Mouse (Mus musculus) thymus, adult 2 months (tissue): ENCODE measurements around the gene Dpy19l1. TPM values are rescaled to one million over a fixed set of nuclear protein-coding genes. Genes with fewer than 3 reads are reported as not detected.

Source experiments
- DNase-seq: peaks from one replicate; pipeline ENCODE4 v3.0.0; 2021
- H3K27ac ChIP-seq: fragments of 200-500 bp; 2 replicates; pipeline ENCODE4 v1.5.1; 2012; ENCODE audit warnings: low read length, control low read depth; ENCODE audit not compliant: control insufficient read depth, insufficient read depth
- H3K27me3 ChIP-seq: fragments of 200-500 bp; 2 replicates; pipeline ENCODE4 v1.6.1; 2012; ENCODE audit warnings: mild to moderate bottlenecking, low read length, moderate library complexity, mixed read lengths; ENCODE audit not compliant: control insufficient read depth, insufficient read depth
- H3K36me3 ChIP-seq: fragments of 200-500 bp; 2 replicates; pipeline ENCODE4 v1.6.1; 2012; ENCODE audit warnings: mild to moderate bottlenecking, low read length, moderate library complexity; ENCODE audit not compliant: control insufficient read depth, insufficient read depth
- H3K4me1 ChIP-seq: fragments of 200-500 bp; replicated peaks from 2 replicates; pipeline ENCODE4 v1.6.1; 2012; ENCODE audit warnings: low read length; ENCODE audit not compliant: control insufficient read depth, insufficient read depth
- H3K4me3 ChIP-seq: fragments of 200-500 bp; 2 replicates; pipeline ENCODE4 v1.5.1; 2012; ENCODE audit warnings: mild to moderate bottlenecking, low read length, control low read depth, moderate library complexity; ENCODE audit not compliant: control insufficient read depth, insufficient read depth
- CTCF ChIP-seq: fragments of 200-500 bp; IDR thresholded peaks from 2 replicates; pipeline ENCODE4 v1.5.1; 2012; ENCODE audit warnings: mild to moderate bottlenecking, control low read depth, low read length, moderate library complexity, borderline replicate concordance; ENCODE audit not compliant: control insufficient read depth, poor library complexity, insufficient read depth; ENCODE audit errors: extremely low read depth
- POLR2A ChIP-seq: fragments of 200-500 bp; IDR thresholded peaks from 2 replicates; pipeline ENCODE4 v1.6.1; 2012; ENCODE audit warnings: mild to moderate bottlenecking, low read length, control low read depth, moderate library complexity; ENCODE audit not compliant: control insufficient read depth, poor library complexity, insufficient read depth; ENCODE audit errors: extremely low read depth
- WGBS: fragments of 180-500 bp; shearing (Covaris S2); methylation state at CpG from one replicate; pipeline ENCODE4 v1.1.7; 2018; 5-methylcytosine and 5-hydroxymethylcytosine counted together
- polyA plus RNA-seq: library from polyadenylated mRNA; depleted of rRNA; stranded (reverse); fragments of >200 nt; gene quantifications from 2 replicates; pipeline ENCODE4 v1.2.3, GENCODE M21; 2012

Gene Dpy19l1
- polyA plus RNA-seq, 1 experiment: 9.9 TPM

DNA sequence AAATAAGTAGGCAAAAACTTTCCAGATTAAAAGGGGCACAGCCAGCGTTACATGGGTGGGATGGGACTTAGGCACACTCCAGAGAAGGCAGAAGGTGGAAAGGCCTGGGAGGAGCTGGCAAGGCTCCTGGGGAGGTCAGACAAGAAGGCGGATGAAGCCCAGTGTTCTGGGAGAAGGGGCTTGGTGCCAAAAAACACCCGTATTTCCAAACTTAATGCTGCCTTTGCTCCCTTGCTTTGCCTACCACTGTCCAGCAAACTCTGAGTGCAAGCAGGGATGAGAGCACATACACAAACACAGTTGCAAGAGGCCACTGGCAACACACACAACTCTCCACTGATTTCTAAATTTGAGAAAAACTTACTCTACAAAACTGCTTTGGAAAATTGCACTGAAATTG is 81.7 kb downstream of the Dpy19l1 start:
- no peaks in the 10 kb centered on the region for H3K36me3 ChIP-seq
- no peak for TF ChIP-seq CTCF
- TF ChIP-seq POLR2A: no peak
- WGBS: 96% methylated on average over 3 of the region's 3 CpGs
- no peaks in the 10 kb centered on the region for H3K4me1 ChIP-seq
- no peak overlapping the region for H3K4me3 ChIP-seq
- DNase-seq: no peak
- no peak overlapping the region for H3K27ac ChIP-seq
- no peaks in the 10 kb centered on the region for H3K27me3 ChIP-seq

DNA sequence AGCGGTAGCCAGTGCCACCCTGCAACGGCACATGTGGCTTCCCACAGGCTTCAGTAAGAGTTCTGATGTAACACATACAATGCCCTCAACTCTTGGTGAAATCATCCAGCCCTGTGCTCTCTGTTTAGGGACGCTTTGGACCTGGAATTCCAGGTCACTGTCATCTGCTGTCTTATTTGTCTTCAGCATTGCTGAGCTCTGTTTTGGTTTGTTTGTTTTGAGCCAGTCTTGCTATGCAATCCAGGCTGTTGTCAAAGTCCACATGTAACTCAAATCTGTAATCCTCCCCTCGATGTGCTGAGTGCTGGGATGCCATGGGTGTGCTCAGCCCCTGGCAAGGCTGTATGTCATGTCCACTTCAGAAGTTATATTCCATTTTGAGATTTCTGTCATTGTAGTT is 82.8 kb downstream of the Dpy19l1 start:
- no peak for TF ChIP-seq POLR2A
- no peak for TF ChIP-seq CTCF
- WGBS: 96% methylated on average over 4 of the region's 4 CpGs

DNA sequence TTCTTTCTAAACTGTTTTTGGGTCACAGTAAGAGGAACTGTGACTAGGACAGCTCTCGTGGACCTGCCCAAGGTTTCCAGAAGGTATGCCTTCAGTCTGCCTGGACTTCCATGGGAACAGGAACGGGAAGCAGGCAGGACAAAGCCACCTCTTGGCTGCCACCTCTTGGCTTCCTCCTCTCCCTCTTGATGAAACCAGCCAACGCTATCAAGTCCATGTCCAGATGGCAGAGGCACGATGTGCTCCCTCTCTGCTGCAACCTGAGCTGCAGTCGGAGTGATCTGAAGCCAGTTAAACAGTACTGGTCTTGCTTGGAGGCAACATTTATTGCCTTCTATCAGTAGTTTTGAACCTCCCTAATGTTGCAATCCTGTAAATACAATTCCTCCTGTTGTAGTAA is 84.7 kb downstream of the Dpy19l1 start:
- no peak overlapping the region for H3K4me3 ChIP-seq
- TF ChIP-seq CTCF (no peak), POLR2A (no peak)
- no peaks in the 10 kb centered on the region for H3K4me1 ChIP-seq
- no peak for DNase-seq
- H3K36me3 ChIP-seq: no peaks in the 10 kb centered on the region
- WGBS: 95% methylated on average over 5 of the region's 5 CpGs
- H3K27me3 ChIP-seq: no peaks in the 10 kb centered on the region
- no peak overlapping the region for H3K27ac ChIP-seq

More for the DNA sequence above, 82.8 kb downstream of the Dpy19l1 start:
- no peak for DNase-seq
- Histone ChIP-seq H3K27me3 (no peaks in the 10 kb centered on the region), H3K4me1 (no peaks in the 10 kb centered on the region), H3K27ac (no peak overlapping the region), H3K4me3 (no peak overlapping the region), H3K36me3 (no peaks in the 10 kb centered on the region)

DNA sequence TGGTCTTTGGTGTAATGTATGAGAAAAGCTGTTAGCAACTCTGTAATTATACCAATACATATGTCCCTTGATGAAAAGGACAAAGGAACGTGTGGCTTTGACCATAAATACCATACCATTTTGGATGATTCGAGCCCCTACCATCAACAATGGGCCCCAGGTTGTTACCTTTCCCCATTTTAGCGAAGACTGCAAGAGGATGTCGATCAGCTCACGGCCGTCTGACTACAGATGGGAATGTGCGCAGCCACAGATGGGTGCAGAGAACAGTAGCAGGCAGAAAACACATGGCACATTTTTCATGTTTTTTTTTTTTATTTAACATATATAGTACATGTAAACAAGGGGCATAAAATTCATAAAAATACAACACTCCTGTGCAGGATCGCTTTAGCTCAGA is 91.5 kb downstream of the Dpy19l1 start:
- Histone ChIP-seq H3K27ac (no peak overlapping the region), H3K4me3 (no peak overlapping the region), H3K4me1 (no peaks in the 10 kb centered on the region), H3K36me3 (no peaks in the 10 kb centered on the region), H3K27me3 (no peaks in the 10 kb centered on the region)
- TF ChIP-seq CTCF (no peak), POLR2A (no peak)
- DNase-seq: no peak
- WGBS: 96% methylated on average over 8 of the region's 8 CpGs

DNA sequence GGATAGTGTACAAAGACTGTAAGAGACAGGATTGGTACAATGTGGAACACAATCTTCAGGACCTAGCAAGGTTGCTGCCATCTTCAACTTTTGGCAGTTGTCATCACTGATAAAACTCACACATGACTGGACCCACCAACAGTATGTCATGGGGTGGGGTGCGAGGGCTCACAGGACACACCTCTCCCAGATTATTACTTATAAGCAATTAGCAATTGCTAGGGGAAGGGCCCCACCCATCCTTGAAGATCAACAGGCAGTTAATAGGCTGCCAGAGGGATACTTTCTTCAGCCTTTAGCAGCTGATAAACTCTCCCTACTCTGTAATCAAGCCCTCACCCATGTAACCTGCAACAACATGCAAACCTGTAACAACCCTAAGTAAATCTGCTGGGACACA is 92.5 kb downstream of the Dpy19l1 start:
- Histone ChIP-seq H3K36me3 (no peaks in the 10 kb centered on the region), H3K27ac (no peak overlapping the region), H3K4me1 (no peaks in the 10 kb centered on the region), H3K27me3 (no peaks in the 10 kb centered on the region), H3K4me3 (no peak overlapping the region)
- no peak for TF ChIP-seq CTCF
- no peak for TF ChIP-seq POLR2A
- 97% methylated on average over 1 of the region's 1 CpGs for WGBS
- DNase-seq: no peak

DNA sequence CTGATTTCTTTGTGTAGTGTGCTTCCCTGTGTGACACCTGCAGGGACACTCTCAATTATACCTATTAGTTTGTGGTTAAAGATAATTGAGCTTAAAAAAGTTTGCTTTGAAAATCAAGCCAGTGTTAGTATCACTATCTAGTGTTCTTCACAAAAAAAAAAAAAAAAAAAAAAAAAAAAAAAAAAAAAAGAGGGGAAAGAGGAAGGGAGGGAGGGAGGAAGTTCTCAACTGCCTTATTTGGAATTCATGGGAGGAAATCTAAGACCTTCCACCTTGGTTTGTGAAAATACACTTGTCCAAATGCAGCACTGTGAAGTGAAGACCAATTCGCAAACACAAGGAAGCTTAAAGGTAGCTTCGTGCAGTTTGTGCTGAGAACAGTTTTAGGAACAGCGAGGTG is 94.9 kb downstream of the Dpy19l1 start:
- TF ChIP-seq CTCF (no peak), POLR2A (no peak)
- H3K4me3 ChIP-seq: no peak overlapping the region
- 81% methylated on average over 3 of the region's 3 CpGs for WGBS
- no peak for DNase-seq
- H3K36me3 ChIP-seq: no peaks in the 10 kb centered on the region
- H3K27me3 ChIP-seq: no peaks in the 10 kb centered on the region
- H3K27ac ChIP-seq: no peak overlapping the region
- H3K4me1 ChIP-seq: no peaks in the 10 kb centered on the region

DNA sequence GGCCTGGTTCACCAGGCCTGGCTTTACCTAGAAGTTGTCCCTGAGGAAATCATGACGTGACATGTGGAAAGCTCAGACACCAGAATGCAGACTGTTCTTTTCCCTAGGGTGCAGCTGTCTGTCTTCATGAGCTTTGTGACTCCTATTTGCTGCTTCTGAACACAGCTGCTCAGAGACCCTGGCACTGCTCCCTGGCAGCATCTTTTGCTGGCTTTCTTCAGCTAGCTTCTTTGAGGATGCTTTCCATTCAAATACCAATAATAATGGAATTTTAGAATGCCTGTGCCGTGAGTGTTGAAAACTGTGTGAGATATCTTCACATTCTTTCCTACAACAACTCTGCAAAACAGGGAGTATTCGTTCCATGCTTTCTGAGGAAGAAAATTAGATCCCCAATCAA is 108.8 kb downstream of the Dpy19l1 start:
- Histone ChIP-seq H3K27me3 (no peaks in the 10 kb centered on the region), H3K36me3 (no peaks in the 10 kb centered on the region), H3K27ac (no peak overlapping the region), H3K4me3 (no peak overlapping the region), H3K4me1 (no peaks in the 10 kb centered on the region)
- WGBS: 90% methylated on average over 3 of the region's 3 CpGs
- DNase-seq: no peak
- TF ChIP-seq CTCF (no peak), POLR2A (no peak)
